In genomic region chr15:96124397-96124796, GRCm38 (mm10) we compare ENCODE assay signal across 27 mouse cellular contexts.
DNase-seq lines count a peak whose midpoint lies in the region; ATAC-seq lines count a peak whose summit lies in the region.
"Had no signal": no experiment of that assay in that cellular context is flagged by ENCODE, and none has a peak within 500 bp of the region (broad histone marks: within the 10 kb centered on the region; RNA-seq: fewer than 3 reads in every experiment).

No protein-coding gene starts in this region.

- peak; percentile 41 for DNase-seq in forebrain, embryonic 14.5 days (ENCODE audit: low spot score)
- DNase-seq in forebrain, embryonic 11.5 days (ENCODE audit: low spot score): no peak
- peak; percentile 28 for DNase-seq in heart, adult 11 months
- DNase-seq in heart, postnatal 25 days (ENCODE audit: low spot score): no peak
- peak; percentile 27 for DNase-seq in testis, postnatal 14 days (ENCODE audit: low spot score)
- no peak for DNase-seq in testis, postnatal 10 days (ENCODE audit: low spot score)
- DNase-seq: adrenal gland, adult 8-10 months; adrenal gland, postnatal 25 days; cerebellum, adult 11 months; cerebellum, adult 2 months; cerebellum, adult 9-11 months; cerebellum, postnatal 25 days; gastrocnemius, adult 2 months; gastrocnemius, postnatal 14 days; heart, adult 18-20 months; heart, postnatal 10 days; heart, postnatal 4 days had no signal

- intact Hi-C loops in heart, postnatal 25 days (cut with DNase I): no loop called here

- no peaks in the 10 kb centered on the region for H3K27me3 ChIP-seq in forebrain, embryonic 14.5 days (replicated peaks; ENCODE audit: control insufficient read depth, insufficient read depth, low read length)
- H3K27me3 ChIP-seq in forebrain, embryonic 11.5 days (ENCODE audit: control insufficient read depth, insufficient read depth, low read length): no peaks in the 10 kb centered on the region
- H3K27me3 ChIP-seq: embryonic facial prominence, embryonic 12.5 days; embryonic facial prominence, embryonic 15.5 days; forebrain, embryonic 13.5 days; heart, embryonic 12.5 days; heart, embryonic 15.5 days had no signal

- no peak overlapping the region for H3K27ac ChIP-seq in forebrain, embryonic 14.5 days (ENCODE audit: low read depth, low read length)
- H3K27ac ChIP-seq in forebrain, embryonic 11.5 days (ENCODE audit: low read depth, low read length): no peak overlapping the region
- H3K27ac ChIP-seq: embryonic facial prominence, embryonic 12.5 days; embryonic facial prominence, embryonic 15.5 days; forebrain, embryonic 13.5 days; gastrocnemius, adult 2 months; heart, embryonic 15.5 days; hindbrain, embryonic 14.5 days; hindbrain, postnatal 0 days had no signal

- ATAC-seq in forebrain, embryonic 14.5 days: no peak
- no peak for ATAC-seq in forebrain, embryonic 11.5 days (replicated peaks; ENCODE audit: low FRiP score)
- ATAC-seq: activated CD4-positive, CD25-positive, alpha-beta regulatory T cell, adult 4 months; forebrain, embryonic 13.5 days; hindbrain, postnatal 0 days; inflammation-experienced regulatory T-cells, adult 6 months; intestine, embryonic 16.5 days had no signal

- 80% methylated on average over 6 of the region's 6 CpGs for WGBS in forebrain, embryonic 14.5 days
- WGBS in forebrain, embryonic 11.5 days: 88% methylated on average over 6 of the region's 6 CpGs

- H3K9ac ChIP-seq in forebrain, embryonic 14.5 days (ENCODE audit: low read length): no peak overlapping the region
- H3K9ac ChIP-seq in forebrain, embryonic 11.5 days (ENCODE audit: low read length): no peak overlapping the region
- H3K9ac ChIP-seq: embryonic facial prominence, embryonic 12.5 days; embryonic facial prominence, embryonic 15.5 days; forebrain, embryonic 13.5 days; heart, embryonic 12.5 days; heart, embryonic 15.5 days; hindbrain, embryonic 14.5 days had no signal

- H3K36me3 ChIP-seq in forebrain, embryonic 14.5 days (ENCODE audit: control insufficient read depth, insufficient read depth, low read length): no peaks in the 10 kb centered on the region
- H3K36me3 ChIP-seq in forebrain, embryonic 11.5 days (ENCODE audit: control insufficient read depth, insufficient read depth, low read length): no peaks in the 10 kb centered on the region
- H3K36me3 ChIP-seq: embryonic facial prominence, embryonic 12.5 days; embryonic facial prominence, embryonic 15.5 days; heart, embryonic 12.5 days; heart, embryonic 15.5 days had no signal

- no peaks in the 10 kb centered on the region for H3K9me3 ChIP-seq in forebrain, embryonic 14.5 days (replicated peaks; ENCODE audit: control insufficient read depth, low read length)
- H3K9me3 ChIP-seq in forebrain, embryonic 11.5 days (ENCODE audit: control insufficient read depth, low read length): no peaks in the 10 kb centered on the region
- H3K9me3 ChIP-seq: embryonic facial prominence, embryonic 12.5 days; embryonic facial prominence, embryonic 15.5 days; heart, embryonic 15.5 days had no signal

- H3K4me1 ChIP-seq in forebrain, embryonic 14.5 days (ENCODE audit: control insufficient read depth, insufficient read depth, low read length): no peaks in the 10 kb centered on the region
- H3K4me1 ChIP-seq in forebrain, embryonic 11.5 days (replicated peaks; ENCODE audit: control insufficient read depth, insufficient read depth, low read length): no peaks in the 10 kb centered on the region
- H3K4me1 ChIP-seq: embryonic facial prominence, embryonic 12.5 days; embryonic facial prominence, embryonic 15.5 days; forebrain, embryonic 13.5 days; heart, embryonic 12.5 days; heart, embryonic 15.5 days had no signal

- no peak overlapping the region for H3K4me2 ChIP-seq in forebrain, embryonic 14.5 days (ENCODE audit: low read length)
- no peak overlapping the region for H3K4me2 ChIP-seq in forebrain, embryonic 11.5 days (ENCODE audit: low read depth, low read length, severe bottlenecking)
- H3K4me2 ChIP-seq: embryonic facial prominence, embryonic 12.5 days; embryonic facial prominence, embryonic 15.5 days; forebrain, embryonic 13.5 days; heart, embryonic 12.5 days; heart, embryonic 15.5 days; hindbrain, embryonic 14.5 days had no signal

- H3K4me3 ChIP-seq in forebrain, embryonic 14.5 days (ENCODE audit: low read depth, low read length): no peak overlapping the region
- H3K4me3 ChIP-seq in forebrain, embryonic 11.5 days (ENCODE audit: low read depth, low read length): no peak overlapping the region
- H3K4me3 ChIP-seq: embryonic facial prominence, embryonic 12.5 days; embryonic facial prominence, embryonic 15.5 days; forebrain, embryonic 13.5 days; gastrocnemius, adult 2 months; heart, embryonic 12.5 days; heart, embryonic 15.5 days had no signal

Comparison
In these comparisons a context has a peak if more than half of its experiments do, and no peak if none do; other contexts are left out.
1. DNase-seq: peak in forebrain, embryonic 14.5 days (single experiment), heart, adult 11 months (single experiment) and testis, postnatal 14 days (single experiment); none in forebrain, embryonic 11.5 days (single experiment), heart, postnatal 25 days (single experiment) and testis, postnatal 10 days (single experiment).